Mouse (Mus musculus): ENCODE data around the gene Kif5a. TPM values are rescaled to one million over a fixed set of nuclear protein-coding genes. Genes with fewer than 3 reads are reported as not detected.
"Not testable (repeated sequence)": the region's sequence is repeated elsewhere in the genome, so short reads cannot be mapped to it uniquely, and the experiment has no call there.

The Kif5a gene
- polyA plus RNA-seq, 1 experiment from 2014 or later: 7.8 TPM

- WGBS: 74% methylated on average over 1 of the region's 1 CpGs
- H3K27ac ChIP-seq (ENCODE audit: low read length): not testable (repeated sequence)
Measured at GRCm38 (mm10) chr10:127192057-127192328, 71.2 kb downstream of the Kif5a start.

DNA sequence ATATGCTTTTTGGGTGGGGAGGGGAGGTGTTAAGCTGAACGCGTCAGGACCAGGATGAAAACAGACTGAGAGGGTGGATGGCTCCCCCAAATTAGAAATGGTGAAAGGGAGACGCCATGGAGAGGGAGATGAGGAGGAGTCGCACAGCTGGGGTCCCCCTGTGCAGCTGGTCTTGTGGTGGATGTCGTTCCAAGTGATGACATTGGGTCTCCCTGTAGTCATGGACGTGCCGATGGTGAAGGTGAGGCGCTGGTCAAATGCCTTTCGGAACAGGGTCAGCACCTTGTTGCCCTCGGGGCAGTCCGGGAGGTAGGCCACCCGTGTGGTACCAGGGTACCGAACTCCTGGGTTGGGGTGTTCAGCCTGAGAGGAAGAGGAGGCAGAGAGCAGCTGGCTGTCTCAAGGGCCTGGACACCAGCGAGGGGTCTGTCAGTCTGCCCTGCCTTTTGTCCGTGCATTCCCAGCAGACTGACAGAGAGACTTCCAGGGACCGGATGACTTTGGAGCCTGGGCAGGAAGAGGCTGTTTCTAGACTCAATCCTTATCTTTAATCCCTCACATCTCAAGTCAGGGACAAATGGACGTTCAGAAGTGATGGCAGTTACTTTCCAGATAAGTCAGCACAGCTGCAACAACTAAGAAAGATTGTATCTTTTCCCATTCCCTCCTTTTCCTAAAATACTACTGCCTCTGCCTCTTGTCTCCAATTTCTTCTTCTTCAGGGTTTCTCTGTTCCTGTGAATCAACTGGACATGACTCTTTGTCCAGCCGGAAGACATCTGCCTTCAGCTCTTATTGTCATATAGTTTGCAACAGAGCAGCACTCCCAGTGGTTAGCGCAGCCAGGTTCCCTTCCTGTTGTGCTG, 71.7 kb downstream of the Kif5a start:
- Histone ChIP-seq H3K4me3 (ENCODE audit: low read depth, low read length) (no peak overlapping the region), H3K27me3 (ENCODE audit: control insufficient read depth, insufficient read depth, low read length) (no peaks in the 10 kb centered on the region), H3K36me3 (ENCODE audit: control insufficient read depth, insufficient read depth, low read length) (no peaks in the 10 kb centered on the region; the same call in 1 of the 2 replicates), H3K4me2 (replicated peaks; ENCODE audit: low read depth, low read length) (no peak overlapping the region), H3K9ac (replicated peaks; ENCODE audit: low read depth, low read length) (no peak overlapping the region), H3K4me1 (ENCODE audit: control insufficient read depth, insufficient read depth, low read length) (peaks cover 28% of the 10 kb centered on the region; the same call in 1 of the 2 replicates), H3K9me3 (ENCODE audit: control insufficient read depth, low read depth, low read length) (no peaks in the 10 kb centered on the region), H3K27ac (ENCODE audit: low read length) (no peak overlapping the region; the same call in 1 of the 2 replicates)
- no peak for ATAC-seq (ENCODE audit: insufficient number of reproducible peaks, insufficient read depth, low FRiP score, low read depth)
- 82% methylated on average over 19 of the region's 19 CpGs for WGBS

More at GRCm38 (mm10) chr10:127192057-127192328, 71.2 kb downstream of the Kif5a start:
- H3K4me3 ChIP-seq (ENCODE audit: low read depth, low read length); H3K27me3 ChIP-seq (ENCODE audit: control insufficient read depth, insufficient read depth, low read length); H3K9ac ChIP-seq (replicated peaks; ENCODE audit: low read depth, low read length); ATAC-seq (ENCODE audit: insufficient number of reproducible peaks, insufficient read depth, low FRiP score, low read depth); H3K4me2 ChIP-seq (replicated peaks; ENCODE audit: low read depth, low read length); H3K36me3 ChIP-seq (ENCODE audit: control insufficient read depth, insufficient read depth, low read length); H3K9me3 ChIP-seq (ENCODE audit: control insufficient read depth, low read depth, low read length): not testable (repeated sequence)
- peaks cover 32% of the 10 kb centered on the region; the same call in 1 of the 2 replicates for H3K4me1 ChIP-seq (ENCODE audit: control insufficient read depth, insufficient read depth, low read length)

DNA sequence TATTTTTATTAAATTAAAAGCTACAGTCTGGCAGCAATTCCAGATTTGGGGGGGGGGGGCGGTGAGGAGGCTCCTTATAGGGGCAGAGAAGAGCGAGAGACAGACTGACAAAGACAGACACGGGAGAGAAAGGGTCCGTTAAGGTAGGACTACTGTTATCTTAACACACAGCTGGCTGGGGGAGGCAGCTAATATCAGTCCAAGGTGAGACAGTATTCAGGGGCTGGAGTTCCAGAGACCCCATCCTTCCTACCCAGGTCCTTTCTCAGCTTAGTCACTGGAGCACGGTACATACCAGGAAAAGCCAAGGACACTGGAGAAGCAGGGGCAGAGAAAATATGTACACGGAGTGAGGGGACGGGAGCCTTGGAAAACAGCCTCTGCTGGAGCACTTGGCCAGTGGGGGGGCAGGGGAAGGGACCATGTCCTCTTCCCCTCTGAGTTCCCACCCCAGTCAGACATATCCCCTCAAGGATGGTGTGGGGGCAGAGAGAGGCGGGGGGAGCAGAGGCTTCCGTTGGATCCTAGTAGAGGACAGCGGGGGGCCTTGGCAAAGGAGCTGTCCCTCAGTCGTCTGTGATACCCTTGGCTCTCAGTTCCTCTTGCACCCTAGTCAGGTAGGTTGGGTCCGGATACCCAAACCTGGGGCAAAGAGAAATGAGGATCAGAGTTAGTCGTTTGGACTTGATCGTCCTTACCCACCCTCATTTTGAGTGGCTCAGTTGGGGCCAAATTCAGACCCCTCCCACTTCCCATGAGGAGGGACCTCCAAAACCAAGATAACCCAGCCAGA, 72.6 kb downstream of the Kif5a start:
- peak overlapping the region; percentile 68; the same call in 1 of the 2 replicates for H3K9ac ChIP-seq (replicated peaks; ENCODE audit: low read depth, low read length)
- H3K36me3 ChIP-seq (ENCODE audit: control insufficient read depth, insufficient read depth, low read length): no peaks in the 10 kb centered on the region; the same call in 1 of the 2 replicates
- H3K4me3 ChIP-seq (ENCODE audit: low read depth, low read length): peak overlapping the region; percentile 62
- WGBS: 45% methylated on average over 14 of the region's 14 CpGs
- H3K27ac ChIP-seq (ENCODE audit: low read length): peak overlapping the region; percentile 94
- ATAC-seq (ENCODE audit: insufficient number of reproducible peaks, insufficient read depth, low FRiP score, low read depth): no peak
- H3K27me3 ChIP-seq (ENCODE audit: control insufficient read depth, insufficient read depth, low read length): no peaks in the 10 kb centered on the region
- no peaks in the 10 kb centered on the region for H3K9me3 ChIP-seq (ENCODE audit: control insufficient read depth, low read depth, low read length)
- peaks cover 26% of the 10 kb centered on the region; the same call in 1 of the 2 replicates for H3K4me1 ChIP-seq (ENCODE audit: control insufficient read depth, insufficient read depth, low read length)
- H3K4me2 ChIP-seq (replicated peaks; ENCODE audit: low read depth, low read length): peak overlapping the region; percentile 93

DNA sequence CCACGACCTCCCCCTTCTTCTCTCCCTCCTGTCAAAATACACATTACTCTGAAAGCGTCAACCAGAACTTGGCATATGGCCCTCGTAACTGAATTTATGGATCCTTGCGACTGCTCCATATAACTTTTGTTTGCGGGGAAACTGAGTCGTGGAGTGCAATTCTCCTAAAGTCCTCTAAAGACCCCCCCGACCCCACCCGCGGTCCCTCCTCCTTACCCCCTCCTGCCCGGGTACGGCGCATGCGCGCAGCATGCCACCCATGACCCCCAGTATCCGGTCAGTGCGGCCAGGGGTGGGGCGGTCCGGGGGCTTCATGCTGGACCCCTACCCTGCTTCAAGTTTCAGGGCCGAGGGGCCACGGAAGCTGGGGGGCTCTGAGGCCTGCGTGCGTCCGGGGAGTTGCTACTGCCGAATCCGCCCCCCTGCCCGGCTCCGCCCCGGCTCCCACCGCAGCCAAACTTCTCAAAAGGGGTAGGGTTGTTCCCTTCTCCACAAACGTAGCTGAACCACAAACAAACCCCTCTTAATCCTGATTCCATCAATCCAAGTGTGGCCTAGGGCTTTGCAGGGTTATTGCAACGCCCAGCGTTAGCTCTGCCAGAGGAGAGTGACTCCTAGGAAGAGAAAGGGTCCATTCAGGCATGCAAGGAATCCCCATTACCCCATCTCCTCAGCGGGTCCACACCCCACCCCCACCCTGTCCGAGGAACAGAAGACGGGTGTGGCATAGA, 73.3 kb downstream of the Kif5a start, which contains the start of gene Arhgef25:
TSS of gene Arhgef25 (minus strand) at position 433 of the 731 bp plus-strand sequence.
- Histone ChIP-seq H3K36me3 (ENCODE audit: control insufficient read depth, insufficient read depth, low read length) (no peaks in the 10 kb centered on the region; the same call in 1 of the 2 replicates), H3K9me3 (ENCODE audit: control insufficient read depth, low read depth, low read length) (no peaks in the 10 kb centered on the region), H3K4me2 (replicated peaks; ENCODE audit: low read depth, low read length) (peak within 1 kb of the TSS; percentile 93), H3K4me1 (ENCODE audit: control insufficient read depth, insufficient read depth, low read length) (peaks cover 23% of the 10 kb centered on the region; the same call in 1 of the 2 replicates), H3K4me3 (ENCODE audit: low read depth, low read length) (peak within 1 kb of the TSS; percentile 62), H3K27me3 (ENCODE audit: control insufficient read depth, insufficient read depth, low read length) (no peaks in the 10 kb centered on the region), H3K27ac (ENCODE audit: low read length) (peak within 1 kb of the TSS; percentile 94), H3K9ac (replicated peaks; ENCODE audit: low read depth, low read length) (peak within 1 kb of the TSS; percentile 68)
- 2% methylated on average over 35 of the region's 35 CpGs for WGBS
- ATAC-seq (ENCODE audit: insufficient number of reproducible peaks, insufficient read depth, low FRiP score, low read depth): peak; percentile 42; the same call in 1 of the 2 replicates

DNA sequence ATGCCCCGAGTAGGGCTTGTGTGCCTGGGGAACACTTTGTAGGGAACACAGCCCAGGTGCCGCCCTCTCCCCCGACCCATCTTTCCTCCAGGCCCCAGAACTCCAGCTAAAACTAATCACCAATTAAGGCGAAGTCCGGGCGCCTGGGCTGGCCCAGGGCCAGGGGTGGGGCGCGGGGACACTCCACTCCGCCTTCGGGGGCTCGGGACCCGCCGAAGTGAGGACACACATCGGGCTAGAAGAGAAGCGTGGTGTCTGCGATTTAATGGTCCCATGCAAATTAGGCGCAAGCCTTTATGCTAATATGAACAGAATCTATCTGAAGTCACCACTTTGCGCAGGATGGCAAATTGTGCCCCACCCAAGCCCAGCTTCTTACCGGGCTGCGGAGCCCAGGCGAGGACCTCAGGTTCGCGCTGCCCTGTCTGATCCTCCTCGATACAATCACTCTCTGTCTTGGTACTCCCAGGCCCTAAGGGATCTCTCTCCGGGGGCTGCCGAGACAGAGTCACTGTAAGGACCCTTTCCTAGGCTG, 74.0 kb downstream of the Kif5a start:
- Histone ChIP-seq H3K27me3 (ENCODE audit: control insufficient read depth, insufficient read depth, low read length) (no peaks in the 10 kb centered on the region), H3K9ac (replicated peaks; ENCODE audit: low read depth, low read length) (peak overlapping the region; percentile 68), H3K4me3 (ENCODE audit: low read depth, low read length) (peak overlapping the region; percentile 62), H3K27ac (ENCODE audit: low read length) (peak overlapping the region; percentile 94), H3K36me3 (ENCODE audit: control insufficient read depth, insufficient read depth, low read length) (peaks cover 2% of the 10 kb centered on the region; the same call in 1 of the 2 replicates), H3K4me1 (ENCODE audit: control insufficient read depth, insufficient read depth, low read length) (peaks cover 17% of the 10 kb centered on the region; the same call in 1 of the 2 replicates), H3K4me2 (replicated peaks; ENCODE audit: low read depth, low read length) (peak overlapping the region; percentile 93), H3K9me3 (ENCODE audit: control insufficient read depth, low read depth, low read length) (no peaks in the 10 kb centered on the region)
- 2% methylated on average over 26 of the region's 26 CpGs for WGBS
- ATAC-seq (ENCODE audit: insufficient number of reproducible peaks, insufficient read depth, low FRiP score, low read depth): peak; percentile 11; the same call in 1 of the 2 replicates

DNA sequence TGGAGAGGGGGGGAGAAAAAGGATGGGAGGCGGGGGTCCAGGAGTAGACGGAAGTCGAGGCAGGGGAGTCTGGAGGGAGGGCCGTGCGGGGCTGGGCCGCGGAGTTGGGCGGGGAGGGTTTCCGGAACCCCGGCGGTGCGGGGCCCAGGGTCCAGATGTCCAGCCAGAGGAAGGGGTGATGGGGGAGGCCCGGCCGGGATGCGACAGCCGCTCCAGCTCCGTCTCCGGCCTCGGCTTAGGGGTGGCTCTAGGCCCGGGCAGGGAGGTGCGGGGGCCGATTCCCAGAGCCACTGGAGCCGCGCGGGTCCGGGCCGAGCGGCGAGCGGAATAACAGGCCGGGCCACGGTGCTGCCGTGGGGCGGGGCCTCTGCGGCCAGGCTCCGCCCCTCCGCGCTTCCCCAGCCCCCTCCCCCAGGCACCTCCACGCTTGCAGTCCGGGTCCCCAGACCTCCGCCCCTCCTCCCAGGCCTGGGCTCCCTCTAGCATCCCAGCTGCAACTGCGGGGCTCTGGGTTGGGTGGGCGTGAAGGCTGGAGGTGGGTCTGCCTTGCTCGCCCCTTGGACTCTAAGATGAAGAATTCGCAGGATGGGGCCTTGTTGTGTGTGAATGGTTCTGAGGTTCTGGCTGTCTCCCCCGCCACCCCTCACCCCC, 74.6 kb downstream of the Kif5a start:
- 1% methylated on average over 45 of the region's 46 CpGs for WGBS
- peaks cover 16% of the 10 kb centered on the region; the same call in 1 of the 2 replicates for H3K4me1 ChIP-seq (ENCODE audit: control insufficient read depth, insufficient read depth, low read length)
- no peaks in the 10 kb centered on the region for H3K27me3 ChIP-seq (ENCODE audit: control insufficient read depth, insufficient read depth, low read length)
- H3K36me3 ChIP-seq (ENCODE audit: control insufficient read depth, insufficient read depth, low read length): peaks cover 2% of the 10 kb centered on the region; the same call in 1 of the 2 replicates
- no peaks in the 10 kb centered on the region for H3K9me3 ChIP-seq (ENCODE audit: control insufficient read depth, low read depth, low read length)
- peak; percentile 82 for ATAC-seq (ENCODE audit: insufficient number of reproducible peaks, insufficient read depth, low FRiP score, low read depth)
- peak overlapping the region; percentile 62 for H3K4me3 ChIP-seq (ENCODE audit: low read depth, low read length)
- H3K9ac ChIP-seq (replicated peaks; ENCODE audit: low read depth, low read length): peak overlapping the region; percentile 68
- peak overlapping the region; percentile 93 for H3K4me2 ChIP-seq (replicated peaks; ENCODE audit: low read depth, low read length)
- H3K27ac ChIP-seq (ENCODE audit: low read length): peak overlapping the region; percentile 94

GRCm38 (mm10) chr10:127188079-127188453, 75.1 kb downstream of the Kif5a start:
- H3K9me3 ChIP-seq (ENCODE audit: control insufficient read depth, low read depth, low read length): no peaks in the 10 kb centered on the region
- peak overlapping the region; percentile 94 for H3K27ac ChIP-seq (ENCODE audit: low read length)
- peaks cover 2% of the 10 kb centered on the region; the same call in 1 of the 2 replicates for H3K36me3 ChIP-seq (ENCODE audit: control insufficient read depth, insufficient read depth, low read length)
- no peak for ATAC-seq (ENCODE audit: insufficient number of reproducible peaks, insufficient read depth, low FRiP score, low read depth)
- no peaks in the 10 kb centered on the region for H3K27me3 ChIP-seq (ENCODE audit: control insufficient read depth, insufficient read depth, low read length)
- peaks cover 16% of the 10 kb centered on the region; the same call in 1 of the 2 replicates for H3K4me1 ChIP-seq (ENCODE audit: control insufficient read depth, insufficient read depth, low read length)
- peak overlapping the region; percentile 62 for H3K4me3 ChIP-seq (ENCODE audit: low read depth, low read length)
- peak overlapping the region; percentile 68 for H3K9ac ChIP-seq (replicated peaks; ENCODE audit: low read depth, low read length)
- WGBS: 3% methylated on average over 11 of the region's 21 CpGs
- H3K4me2 ChIP-seq (replicated peaks; ENCODE audit: low read depth, low read length): peak overlapping the region; percentile 93
